Mouse (Mus musculus) neutrophil, adult 83 days (primary cell): ENCODE results near the gene Fam170b. TPM values are rescaled to one million over a fixed set of nuclear protein-coding genes. Genes with fewer than 3 reads are reported as not detected.

ENCODE experiments used
- total RNA-seq, 2 experiments: library from RNA; stranded (reverse); gene quantifications; one replicate each; pipeline ENCODE4 v1.2.4; 2023

Fam170b gene
- not detected for total RNA-seq

GRCm38 (mm10) chr14:32833847-32834246, at the start of gene Fam170b:
Gene Fam170b, plus strand, starts transcription at chr14:32833962.

GRCm38 (mm10) chr14:32785556-32786130, 48.1 kb upstream of the Fam170b start, which contains the start of gene Tmem273:
Gene Tmem273, plus strand, starts transcription at chr14:32785963.

DNA sequence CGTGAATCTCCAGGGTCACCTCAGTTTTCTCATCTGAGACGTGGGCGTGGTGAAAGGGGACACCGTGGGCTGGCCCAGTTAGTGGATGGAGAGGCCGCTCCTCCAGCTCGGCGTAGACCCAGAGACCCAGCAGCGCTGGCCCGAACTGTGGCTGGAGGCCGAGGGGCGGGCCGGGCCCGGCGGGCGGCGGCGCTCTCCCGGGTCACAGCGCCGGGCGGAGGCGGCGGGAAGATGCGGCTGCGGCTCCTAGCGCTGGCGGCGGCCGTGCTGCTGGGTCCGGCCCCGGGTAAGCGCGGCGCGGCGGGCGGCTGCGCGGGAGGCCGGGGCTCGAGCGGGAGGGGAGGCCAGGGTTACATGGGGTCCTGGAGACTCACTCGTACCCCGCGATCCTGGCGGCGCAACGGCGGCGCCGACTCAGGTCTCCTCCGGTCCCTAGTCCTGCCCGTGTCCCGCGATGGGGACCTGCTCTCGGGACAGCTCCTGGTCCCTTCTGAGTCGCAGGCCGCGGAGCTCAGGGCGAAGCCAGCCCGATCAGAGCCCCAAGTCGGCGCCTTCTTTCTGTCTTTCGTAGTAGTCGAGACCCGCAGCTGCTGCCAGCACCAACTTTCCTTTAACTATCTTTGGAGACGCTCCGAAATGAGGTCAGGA, 23.0 kb downstream of the Fam170b start, which contains the start of gene Vstm4:
TSS of gene Vstm4 (plus strand) at position 76 of the 648 bp plus-strand sequence.

Other genes starting within 250 kb of the Fam170b start
- not detected for gene Prrxl1, start 234.6 kb upstream of the Fam170b start, total RNA-seq
- under 1 TPM in 1 of 2 experiments, not detected in 1; 0.07 TPM for gene 3425401B19Rik, start 148.7 kb upstream of the Fam170b start, total RNA-seq
- 1 to 10 TPM; 2.1 to 5.8 TPM for gene Tmem273, start 48.0 kb upstream of the Fam170b start, total RNA-seq
- under 1 TPM in 1 of 2 experiments, not detected in 1; 0.15 TPM for gene Vstm4, start 22.8 kb downstream of the Fam170b start, total RNA-seq
- gene Lrrc18, start 157.4 kb downstream of the Fam170b start, total RNA-seq = not detected